Mouse (Mus musculus): ENCODE results near the gene Gm15217.

- TF ChIP-seq CTCF (IDR thresholded peaks at IDR 0.05; ENCODE audit: low read depth, low read length) (no peak), POLR2A (IDR thresholded peaks at IDR 0.05; ENCODE audit: extremely low read depth, insufficient read depth, low read length) (no peak)
Measured at GRCm38 (mm10) chr14:46430231-46430630, 51.0 kb downstream of the Gm15217 start.
